Mouse (Mus musculus): ENCODE results near the gene Oxsr1.

- TF ChIP-seq POLR2A (IDR thresholded peaks at IDR 0.05; ENCODE audit: insufficient read depth, low read depth, low read length) = no peak
- no peak for TF ChIP-seq EP300 (IDR thresholded peaks at IDR 0.05; ENCODE audit: insufficient read depth, low read depth, low read length)
These were observed 102.6 kb downstream of the Oxsr1 start for GRCm38 (mm10) chr9:119219667-119220066.
